In the genomic region with DNA sequence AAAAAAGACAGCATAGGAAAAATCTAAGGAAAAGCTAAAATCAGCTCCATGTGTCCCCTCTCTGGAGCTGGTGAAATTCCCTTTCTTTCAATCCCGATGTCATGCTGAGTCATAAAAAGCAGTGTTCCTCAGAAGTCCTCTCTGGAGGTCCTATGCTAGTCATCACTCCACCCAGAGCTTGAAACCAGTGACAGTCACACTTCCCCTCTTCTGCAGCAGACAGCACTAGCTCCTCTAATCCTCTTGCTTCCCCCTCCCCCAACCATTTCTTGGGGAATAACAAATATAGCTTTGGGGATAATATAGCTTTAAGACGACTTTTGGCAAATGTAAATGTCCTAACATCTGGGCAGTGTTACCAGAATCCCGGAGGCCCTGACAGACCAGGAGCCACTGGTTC, we compare ENCODE assay signal across 15 mouse cellular contexts. TPM values are rescaled to one million over a fixed set of nuclear protein-coding genes. Genes with fewer than 3 reads are reported as not detected.
DNase-seq lines count a peak whose midpoint lies in the region; ATAC-seq and TF ChIP-seq lines count a peak whose summit lies in the region.
"Had no signal": no experiment of that assay in that cellular context is flagged by ENCODE, and none has a peak within 500 bp of the region (broad histone marks: within the 10 kb centered on the region; RNA-seq: fewer than 3 reads in every experiment).

A gene (plus strand): TSS at position 166 of the 400 bp plus-strand sequence.

- ATAC-seq in kidney, postnatal 0 days (replicated peaks; ENCODE audit: low FRiP score, low read depth) = no peak
- ATAC-seq in kidney, embryonic 14.5 days (ENCODE audit: low FRiP score, low TSS enrichment) = no peak
- no peak for ATAC-seq in embryonic facial prominence, embryonic 13.5 days (ENCODE audit: insufficient number of reproducible peaks, insufficient read depth, low FRiP score, low TSS enrichment, low read depth)
- ATAC-seq in limb, embryonic 14.5 days (ENCODE audit: low FRiP score, low read depth) = 0 out of 2 replicates have a peak, but pooled peaks have one; percentile 36
- no peak for ATAC-seq in megakaryocyte, adult 5-6 weeks (ENCODE audit: poor library complexity, severe bottlenecking)
- ATAC-seq: midbrain, embryonic 13.5 days had no signal

- TF ChIP-seq CTCF in kidney, postnatal 0 days (IDR thresholded peaks at IDR 0.05; ENCODE audit: low read depth) = no peak

- intact Hi-C loops in gastrocnemius, postnatal 36 days (cut with DNase I) = no loop called here

- no peak for TF ChIP-seq POLR2A in limb, embryonic 14.5 days (IDR thresholded peaks at IDR 0.05; ENCODE audit: borderline replicate concordance, extremely low read depth, insufficient read depth, insufficient read length)

- H3K27ac ChIP-seq in kidney, postnatal 0 days = no peak within 1 kb of the TSS
- H3K27ac ChIP-seq in kidney, embryonic 14.5 days (ENCODE audit: low read depth, low read length) = no peak within 1 kb of the TSS
- H3K27ac ChIP-seq in embryonic facial prominence, embryonic 13.5 days = no peak within 1 kb of the TSS
- H3K27ac ChIP-seq in limb, embryonic 14.5 days (replicated peaks; ENCODE audit: low read depth, low read length) = no peak within 1 kb of the TSS
- H3K27ac ChIP-seq: forebrain, embryonic 12.5 days; hindbrain, embryonic 12.5 days; liver, embryonic 14.5 days; midbrain, embryonic 13.5 days; neural tube, embryonic 13.5 days had no signal

- peak; percentile 4 for DNase-seq in gastrocnemius, adult 18-20 months (ENCODE audit: low spot score)
- no peak for DNase-seq in gastrocnemius, postnatal 36 days
- DNase-seq in kidney, postnatal 0 days (ENCODE audit: low spot score) = peak; percentile 14
- DNase-seq in limb, embryonic 14.5 days (ENCODE audit: low spot score) = no peak
- DNase-seq in adrenal gland, adult 18-20 months (ENCODE audit: low spot score in 2 of 2) = no peak
- DNase-seq: kidney, postnatal 25 days had no signal

- no peaks in the 10 kb centered on the region for H3K36me3 ChIP-seq in kidney, postnatal 0 days (ENCODE audit: insufficient read depth, low read length)
- H3K36me3 ChIP-seq in kidney, embryonic 14.5 days (ENCODE audit: control insufficient read depth, insufficient read depth, low read length) = no peaks in the 10 kb centered on the region
- H3K36me3 ChIP-seq in embryonic facial prominence, embryonic 13.5 days = no peaks in the 10 kb centered on the region
- no peaks in the 10 kb centered on the region for H3K36me3 ChIP-seq in limb, embryonic 14.5 days (ENCODE audit: control insufficient read depth, insufficient read depth, low read length)
- H3K36me3 ChIP-seq: forebrain, embryonic 12.5 days; hindbrain, embryonic 12.5 days; midbrain, embryonic 13.5 days; neural tube, embryonic 13.5 days had no signal

- WGBS in kidney, postnatal 0 days = 37% methylated on average over 3 of the region's 3 CpGs
- WGBS in kidney, embryonic 14.5 days = 44% methylated on average over 3 of the region's 3 CpGs
- 32% methylated on average over 3 of the region's 3 CpGs for WGBS in embryonic facial prominence, embryonic 13.5 days
- 19% methylated on average over 3 of the region's 3 CpGs for WGBS in limb, embryonic 14.5 days

- H3K9ac ChIP-seq in kidney, postnatal 0 days (ENCODE audit: low read depth, low read length) = no peak within 1 kb of the TSS
- H3K9ac ChIP-seq in kidney, embryonic 14.5 days (ENCODE audit: low read depth, low read length) = no peak within 1 kb of the TSS
- no peak within 1 kb of the TSS for H3K9ac ChIP-seq in embryonic facial prominence, embryonic 13.5 days
- H3K9ac ChIP-seq in limb, embryonic 14.5 days (ENCODE audit: low read depth, low read length, severe bottlenecking) = no peak within 1 kb of the TSS
- H3K9ac ChIP-seq: forebrain, embryonic 12.5 days; hindbrain, embryonic 12.5 days; liver, embryonic 14.5 days; midbrain, embryonic 13.5 days; neural tube, embryonic 13.5 days had no signal

- no peak within 1 kb of the TSS for H3K4me2 ChIP-seq in kidney, postnatal 0 days (ENCODE audit: low read length)
- H3K4me2 ChIP-seq in kidney, embryonic 14.5 days (replicated peaks; ENCODE audit: low read depth, low read length) = no peak within 1 kb of the TSS
- H3K4me2 ChIP-seq in embryonic facial prominence, embryonic 13.5 days = peak within 1 kb of the TSS; percentile 30
- H3K4me2 ChIP-seq in limb, embryonic 14.5 days (replicated peaks; ENCODE audit: low read depth, low read length, severe bottlenecking) = 0 out of 2 replicates have a peak within 1 kb of the TSS, but pooled peaks have one; percentile 15
- H3K4me2 ChIP-seq: forebrain, embryonic 12.5 days; hindbrain, embryonic 12.5 days; midbrain, embryonic 13.5 days; neural tube, embryonic 13.5 days had no signal

- no peak within 1 kb of the TSS for H3K4me3 ChIP-seq in kidney, postnatal 0 days (replicated peaks; ENCODE audit: low read depth, low read length)
- no peak within 1 kb of the TSS for H3K4me3 ChIP-seq in kidney, embryonic 14.5 days (ENCODE audit: low read length)
- no peak within 1 kb of the TSS for H3K4me3 ChIP-seq in embryonic facial prominence, embryonic 13.5 days
- H3K4me3 ChIP-seq in limb, embryonic 14.5 days (replicated peaks; ENCODE audit: low read length) = no peak within 1 kb of the TSS
- H3K4me3 ChIP-seq: forebrain, embryonic 12.5 days; hindbrain, embryonic 12.5 days; midbrain, embryonic 13.5 days; neural tube, embryonic 13.5 days had no signal

- no peaks in the 10 kb centered on the region for H3K4me1 ChIP-seq in kidney, postnatal 0 days (replicated peaks; ENCODE audit: insufficient read depth, low read length)
- no peaks in the 10 kb centered on the region for H3K4me1 ChIP-seq in kidney, embryonic 14.5 days (ENCODE audit: control insufficient read depth, insufficient read depth, low read length)
- 0 out of 2 replicates have a peak, but pooled peaks cover 3% of the 10 kb centered on the region for H3K4me1 ChIP-seq in embryonic facial prominence, embryonic 13.5 days
- no peaks in the 10 kb centered on the region for H3K4me1 ChIP-seq in limb, embryonic 14.5 days (ENCODE audit: control insufficient read depth, insufficient read depth, low read length)
- H3K4me1 ChIP-seq: forebrain, embryonic 12.5 days; hindbrain, embryonic 12.5 days; neural tube, embryonic 13.5 days had no signal

- no peaks in the 10 kb centered on the region for H3K27me3 ChIP-seq in kidney, postnatal 0 days (ENCODE audit: insufficient read depth, low read length)
- no peaks in the 10 kb centered on the region for H3K27me3 ChIP-seq in kidney, embryonic 14.5 days (ENCODE audit: control insufficient read depth, insufficient read depth, low read length)
- peaks cover 24% of the 10 kb centered on the region for H3K27me3 ChIP-seq in embryonic facial prominence, embryonic 13.5 days
- no peaks in the 10 kb centered on the region for H3K27me3 ChIP-seq in limb, embryonic 14.5 days (ENCODE audit: control insufficient read depth, insufficient read depth, low read length)
- H3K27me3 ChIP-seq: hindbrain, embryonic 12.5 days had no signal

- no peaks in the 10 kb centered on the region for H3K9me3 ChIP-seq in kidney, postnatal 0 days (replicated peaks; ENCODE audit: low read length)
- H3K9me3 ChIP-seq in kidney, embryonic 14.5 days (ENCODE audit: control insufficient read depth, low read length) = no peaks in the 10 kb centered on the region
- H3K9me3 ChIP-seq in embryonic facial prominence, embryonic 13.5 days = no peaks in the 10 kb centered on the region
- H3K9me3 ChIP-seq in limb, embryonic 14.5 days (ENCODE audit: control insufficient read depth, low read length) = no peaks in the 10 kb centered on the region
- H3K9me3 ChIP-seq: forebrain, embryonic 12.5 days; hindbrain, embryonic 12.5 days; midbrain, embryonic 13.5 days; neural tube, embryonic 13.5 days had no signal

RNA-seq across cellular contexts. Expression of the gene that starts here (rescaled TPM):
- 1 to 10 TPM; 2.1 to 3.2 TPM for total RNA-seq in gastrocnemius, adult 18-20 months (2021)
- 1 to 10 TPM; 2.7 to 3.5 TPM for total RNA-seq in gastrocnemius, postnatal 36 days (2021)
- 7.8 and 8.6 TPM in 2 replicates for polyA plus RNA-seq in kidney, postnatal 0 days (2015; fragmentation: Nextera tagmentation; extraction: Ambion mirVana)
- polyA plus RNA-seq in kidney, embryonic 14.5 days (2014; fragmentation: Nextera tagmentation; extraction: Ambion mirVana) = 1.7 and 1.8 TPM in 2 replicates
- 3.9 and 4.8 TPM in 2 replicates for polyA plus RNA-seq in embryonic facial prominence, embryonic 13.5 days (2015; fragmentation: Nextera tagmentation; extraction: Ambion mirVana)
- 7.9 and 8.6 TPM in 2 replicates for polyA plus RNA-seq in limb, embryonic 14.5 days (2012; rRNA removed)
- polyA plus RNA-seq in limb, embryonic 14.5 days (2014; fragmentation: Nextera tagmentation; extraction: Ambion mirVana) = 7.4 and 8.9 TPM in 2 replicates
- total RNA-seq in megakaryocyte, adult 5-6 weeks (2015) = not detected in 2 replicates
- total RNA-seq in megakaryocyte, adult 5-6 weeks (2017) = not detected in 2 replicates
- total RNA-seq in adrenal gland, adult 18-20 months (2021) = 1 to 10 TPM; 3.2 to 5.1 TPM
- total RNA-seq: MEL had no signal

Comparison
In these comparisons a context has a peak if more than half of its experiments do, and no peak if none do; other contexts are left out.
1. DNase-seq: peak in gastrocnemius, adult 18-20 months (single experiment) and kidney, postnatal 0 days (single experiment); none in gastrocnemius, postnatal 36 days (0 of 2), limb, embryonic 14.5 days (single experiment) and adrenal gland, adult 18-20 months (0 of 2).
2. H3K4me2 ChIP-seq: peak in embryonic facial prominence, embryonic 13.5 days (single experiment) and limb, embryonic 14.5 days (single experiment); none in kidney, postnatal 0 days (single experiment) and kidney, embryonic 14.5 days (single experiment).